Mouse (Mus musculus) cerebellum, adult 2 months (tissue): ENCODE results near the gene Sel1l.

ENCODE experiments used
- CTCF ChIP-seq: fragments of 200-500 bp; IDR thresholded peaks from 2 replicates; pipeline ENCODE4 v1.5.1; 2011; ENCODE audit warnings: low read depth, mild to moderate bottlenecking, control low read depth, low read length, moderate library complexity, borderline replicate concordance; ENCODE audit not compliant: insufficient read depth
- POLR2A ChIP-seq: fragments of 200-500 bp; IDR thresholded peaks from 2 replicates; pipeline ENCODE4 v1.6.1; 2011; ENCODE audit warnings: low read length, control low read depth, borderline replicate concordance; ENCODE audit not compliant: insufficient read depth

- no peak for TF ChIP-seq POLR2A
- TF ChIP-seq CTCF: no peak
Measured at GRCm38 (mm10) chr12:91838261-91838660, 10.7 kb downstream of the Sel1l start.
